Mouse (Mus musculus) cerebellum, adult 11 months (tissue): ENCODE results near the gene Rpap2.
A peak's percentile ranks its signal among the peaks of the same experiment; 100 is the strongest.

Experiments used
- DNase-seq: peaks from one replicate; pipeline ENCODE4 v3.0.0; 2022

The Rpap2 gene

DNA sequence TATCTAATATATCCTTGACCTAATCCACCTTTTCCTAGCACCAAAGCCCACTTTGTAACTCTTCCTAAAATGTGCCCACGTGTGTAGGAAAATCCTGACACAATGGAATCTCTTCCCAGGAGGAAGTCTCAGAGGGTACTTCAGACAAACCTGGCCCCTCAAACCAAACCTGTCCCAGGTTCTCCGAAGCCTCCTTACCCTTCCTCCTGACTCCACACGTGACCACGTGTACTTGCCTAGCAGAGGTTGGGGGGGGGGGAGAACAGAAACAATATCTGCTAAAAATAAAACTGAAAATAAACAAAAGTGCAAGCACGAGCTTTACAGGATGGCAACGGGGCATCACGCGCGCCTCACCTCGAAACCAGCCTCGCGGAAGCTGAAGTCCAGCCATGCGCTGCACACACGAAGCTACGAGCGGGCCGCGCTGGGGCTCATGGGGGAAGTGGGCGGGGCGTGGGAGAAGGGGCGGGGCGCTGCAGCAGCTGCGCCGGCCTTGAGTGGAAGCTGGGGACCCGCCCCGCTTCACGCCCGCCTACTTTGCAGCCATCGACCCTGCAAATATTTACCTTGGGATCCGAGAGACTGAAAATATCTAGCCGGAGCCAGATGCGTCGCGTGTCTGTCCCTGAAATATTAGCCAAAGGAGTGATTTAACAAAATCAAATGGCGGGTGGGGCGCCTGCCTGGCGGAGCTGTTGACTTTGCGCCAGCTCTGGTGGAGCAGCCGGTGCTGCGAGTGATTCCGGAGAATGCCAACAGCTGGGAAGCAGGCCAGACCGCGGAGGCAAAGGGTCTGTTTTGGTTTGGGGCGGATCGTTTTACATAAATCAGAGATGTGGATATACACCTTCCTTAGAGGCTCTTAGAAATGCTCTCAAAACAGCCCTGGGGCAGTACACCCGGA is 90.7 kb downstream of the Rpap2 start:
- peak; percentile 14 for DNase-seq

DNA sequence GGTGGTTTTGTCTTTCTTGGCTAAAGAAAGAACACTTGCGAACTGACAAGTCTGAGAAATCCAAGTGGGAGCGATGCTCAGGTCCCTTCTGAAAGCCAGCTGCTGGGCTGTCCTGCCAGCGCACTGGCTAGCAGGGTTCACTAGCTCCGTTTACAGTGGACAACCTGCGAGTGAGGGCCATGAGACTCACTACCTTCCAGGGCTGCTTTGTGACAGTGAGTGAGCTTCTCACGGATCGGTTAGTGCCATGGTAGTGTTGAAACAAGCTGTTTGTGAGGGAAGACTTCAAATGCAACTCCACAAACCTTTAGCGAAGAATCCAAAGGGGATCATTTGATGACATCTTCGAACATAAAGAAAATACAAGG is 91.3 kb downstream of the Rpap2 start:
- DNase-seq = no peak

DNA sequence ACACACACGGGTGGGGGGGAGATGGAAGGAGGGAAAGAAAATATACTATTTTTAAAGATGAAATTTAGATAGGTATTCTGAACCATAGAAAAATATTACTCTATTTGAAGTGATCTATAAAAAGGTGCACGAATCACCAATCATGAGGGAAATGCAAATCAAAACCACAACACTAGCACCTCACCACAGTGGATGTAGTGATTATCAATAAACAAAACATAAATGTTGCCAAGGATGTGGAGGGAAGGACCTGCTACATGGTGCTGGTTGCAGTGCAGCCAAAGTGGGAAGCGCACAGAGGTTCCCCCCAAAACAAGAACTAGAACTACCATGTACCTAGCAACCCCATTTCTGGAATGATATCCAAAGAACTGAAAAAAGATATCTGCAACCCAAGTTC is 97.8 kb downstream of the Rpap2 start:
- no peak for DNase-seq

DNA sequence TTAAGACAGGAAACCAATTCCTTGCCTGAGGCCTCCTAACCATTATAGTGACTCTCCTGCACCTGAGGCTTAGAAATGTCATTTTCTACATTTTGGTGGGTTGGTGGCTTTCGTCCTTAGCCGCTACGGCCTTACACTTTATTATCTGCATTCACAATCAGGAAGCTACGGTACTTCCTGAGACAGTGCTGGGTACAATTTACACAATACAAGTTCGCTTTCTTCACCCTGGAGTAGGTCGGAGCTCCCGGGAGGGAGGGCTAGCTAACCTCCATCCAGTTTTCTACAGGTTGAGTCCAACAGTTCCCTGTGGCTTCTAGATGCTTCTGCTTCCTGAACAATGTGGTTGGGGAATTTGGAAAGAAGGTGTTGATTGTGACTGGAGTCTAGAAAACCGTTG is 101.7 kb downstream of the Rpap2 start:
- no peak for DNase-seq

DNA sequence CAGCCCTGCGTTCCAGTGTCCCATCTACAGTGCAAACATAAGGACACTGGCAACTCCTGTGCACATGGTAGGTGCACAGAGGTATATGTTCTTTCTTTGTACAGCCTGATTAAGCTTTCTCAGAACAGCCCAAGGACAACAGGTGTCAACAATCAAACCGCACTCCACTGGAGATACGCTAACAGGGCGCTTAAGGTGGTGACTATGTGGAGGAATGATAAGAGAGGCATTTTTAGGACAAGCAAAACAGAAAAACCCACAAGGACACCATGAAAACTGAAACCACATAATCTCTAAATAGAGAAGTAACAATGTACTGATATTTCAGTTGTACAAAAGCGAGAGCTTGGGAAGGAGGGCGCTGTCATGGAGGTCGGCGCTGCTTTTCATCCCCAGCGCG is 103.7 kb downstream of the Rpap2 start:
- DNase-seq = no peak

DNA sequence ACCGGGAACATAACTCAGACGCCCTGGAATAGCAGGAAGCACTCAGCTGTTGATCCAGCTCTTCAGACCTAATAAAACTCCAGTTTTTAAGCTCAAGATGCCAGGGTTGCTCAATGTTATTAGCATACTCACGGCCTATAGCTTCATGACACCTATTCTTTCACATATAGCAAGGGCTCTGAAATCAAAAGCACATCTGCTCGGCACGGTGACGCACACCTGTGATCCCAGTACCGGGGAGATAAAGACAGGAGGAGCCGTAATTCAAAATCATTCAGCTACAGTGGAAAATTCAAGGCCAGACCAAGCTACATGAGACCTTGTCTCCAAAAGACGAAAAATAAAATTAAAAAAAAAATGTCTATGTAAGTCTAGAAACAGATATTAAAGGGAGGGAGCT is 104.5 kb downstream of the Rpap2 start:
- no peak for DNase-seq

DNA sequence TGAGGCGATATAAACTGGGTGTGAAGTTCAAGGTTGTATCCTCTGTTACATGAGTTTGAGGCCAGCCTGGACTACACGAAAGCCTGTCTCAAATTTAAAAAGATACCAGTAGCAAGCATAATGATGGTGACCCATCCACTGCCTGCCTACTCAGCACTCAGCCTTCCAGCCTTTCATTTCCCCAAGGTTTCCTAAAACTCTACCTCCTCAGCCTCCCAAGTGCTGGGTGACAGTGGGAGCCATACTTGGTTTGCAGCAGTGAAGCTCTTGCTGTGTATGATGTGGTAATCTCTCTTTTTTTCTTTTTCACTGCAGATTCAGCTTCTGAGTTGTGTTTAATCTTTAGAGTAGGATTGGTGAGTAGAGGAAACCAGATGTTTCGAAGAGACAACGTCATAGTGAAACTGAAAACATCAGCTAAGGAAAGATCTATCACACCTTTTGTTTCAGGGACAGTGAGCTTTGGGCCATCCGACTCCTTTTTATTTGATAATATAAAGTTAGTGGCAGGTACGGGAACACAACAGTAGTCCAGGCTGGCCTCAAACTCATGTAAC is 106.1 kb downstream of the Rpap2 start:
- DNase-seq = no peak

DNA sequence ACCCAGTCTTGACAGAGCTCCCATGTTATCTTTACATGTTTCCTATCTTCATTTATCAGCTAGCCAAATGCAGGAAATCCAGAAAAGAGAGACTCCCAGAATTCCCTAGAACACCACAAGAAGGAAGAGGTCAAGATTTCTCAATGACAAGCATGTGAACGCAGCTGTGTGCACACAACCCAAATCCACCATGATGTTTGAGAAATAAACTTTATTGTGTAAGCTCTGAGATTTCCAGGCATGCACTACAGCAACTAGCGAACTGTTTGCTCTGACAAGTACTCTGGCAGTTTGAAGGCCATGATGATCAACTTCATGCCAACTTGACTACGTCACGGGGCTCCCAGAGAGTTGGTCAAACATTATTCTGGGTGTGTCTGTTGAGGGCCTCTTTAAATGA is 108.6 kb downstream of the Rpap2 start:
- DNase-seq = no peak

DNA sequence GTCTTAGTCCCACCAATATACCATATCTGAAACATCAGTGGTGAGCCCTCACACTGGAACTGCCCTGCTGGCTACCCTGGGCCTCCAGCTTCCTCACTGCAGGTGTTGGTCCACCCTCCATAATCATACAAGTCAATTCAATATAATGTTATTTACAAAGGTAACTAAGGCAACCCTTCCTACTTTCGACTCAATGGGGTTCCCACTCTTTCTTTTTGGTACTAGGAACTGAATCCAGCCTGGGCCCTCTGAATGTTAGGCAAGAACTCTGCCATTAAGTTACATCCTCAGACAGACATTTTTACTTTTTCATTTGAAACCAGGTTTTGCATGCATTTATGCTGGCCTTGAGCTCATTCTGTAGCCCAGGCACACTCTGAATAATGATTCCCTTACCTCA is 109.1 kb downstream of the Rpap2 start:
- DNase-seq = no peak

DNA sequence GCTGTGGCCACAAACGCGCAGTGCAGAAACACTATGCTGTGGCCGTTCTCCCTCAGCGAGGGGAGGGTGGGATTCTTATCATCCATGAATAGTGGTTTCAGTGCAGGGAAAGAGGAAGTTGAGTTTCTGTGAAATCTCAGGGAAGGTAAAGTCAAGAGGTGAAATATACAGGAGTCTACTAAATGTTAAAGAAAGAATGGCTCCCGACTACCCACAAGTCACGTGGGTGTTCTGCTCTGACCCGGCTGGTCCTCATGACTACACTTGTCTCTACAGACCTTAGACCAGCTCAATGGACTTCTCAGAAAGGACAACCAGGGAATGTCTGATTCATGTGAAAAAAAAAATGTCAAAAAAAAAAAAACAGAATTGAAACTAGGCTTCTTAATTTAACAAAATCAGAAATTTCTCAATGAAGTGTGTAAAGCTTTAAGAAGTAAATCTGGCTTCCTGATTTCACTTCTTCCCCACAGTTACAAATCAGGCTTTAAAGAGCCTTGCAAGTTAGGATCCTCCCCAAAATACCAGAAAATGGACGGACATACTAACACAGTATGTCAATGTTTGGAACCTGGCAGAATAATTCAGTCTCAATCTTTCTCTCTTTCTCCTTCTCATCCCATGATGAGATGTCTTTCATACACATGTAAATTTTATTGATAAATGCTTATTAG is 111.1 kb downstream of the Rpap2 start:
- DNase-seq = no peak
